Mouse (Mus musculus) CD4-positive, CD25-positive, alpha-beta regulatory T cell, adult 4 months (primary cell): ENCODE data around the gene Hmox2. TPM values are rescaled to one million over a fixed set of nuclear protein-coding genes. Genes with fewer than 3 reads are reported as not detected.
"Not testable (repeated sequence)": the region's sequence is repeated elsewhere in the genome, so short reads cannot be mapped to it uniquely, and the experiment has no call there.

ENCODE experiments used
- ATAC-seq: one replicate; pipeline ENCODE4 v1.8.0; 2017
- polyA plus RNA-seq, 2 experiments: library from polyadenylated mRNA; unstranded; fragments of 100-300 nt; shearing (Covaris generic); gene quantifications; one replicate each; pipeline ENCODE4 v1.2.1; 2017

Gene Hmox2
- polyA plus RNA-seq = 100 to 1,000 TPM; 114 to 119 TPM

GRCm38 (mm10) chr16:4725780-4726527 is at the start of gene Hmox2:
Hmox2 (plus strand) TSS chr16:4726361.
- peak; percentile 91 for ATAC-seq

GRCm38 (mm10) chr16:4676836-4677235 is 49.3 kb upstream of the Hmox2 start:
- ATAC-seq = no peak

- no peak for ATAC-seq
Measured at GRCm38 (mm10) chr16:4678080-4678479, 48.1 kb upstream of the Hmox2 start.

- ATAC-seq = peak; percentile 78
Measured at GRCm38 (mm10) chr16:4679121-4680018, 46.8 kb upstream of the Hmox2 start, which contains the start of gene Coro7. Coro7 (minus strand) TSS chr16:4679777.

GRCm38 (mm10) chr16:4680922-4681455 is 45.2 kb upstream of the Hmox2 start:
- not testable (repeated sequence) for ATAC-seq

- no peak for ATAC-seq
Measured at GRCm38 (mm10) chr16:4682628-4683179, 43.5 kb upstream of the Hmox2 start.

GRCm38 (mm10) chr16:4683193-4683580 is 43.0 kb upstream of the Hmox2 start:
- ATAC-seq = no peak

- peak; percentile 77 for ATAC-seq
Measured at GRCm38 (mm10) chr16:4683581-4684456, 42.3 kb upstream of the Hmox2 start.

- no peak for ATAC-seq
Measured at GRCm38 (mm10) chr16:4684457-4684791, 41.7 kb upstream of the Hmox2 start.

GRCm38 (mm10) chr16:4689371-4689770 is 36.8 kb upstream of the Hmox2 start:
- not testable (repeated sequence) for ATAC-seq

GRCm38 (mm10) chr16:4701211-4701610 is 24.9 kb upstream of the Hmox2 start:
- ATAC-seq = no peak

- no peak for ATAC-seq
Measured at GRCm38 (mm10) chr16:4702646-4703045, 23.5 kb upstream of the Hmox2 start.

GRCm38 (mm10) chr16:4705541-4705940 is 20.6 kb upstream of the Hmox2 start:
- ATAC-seq = no peak

- no peak for ATAC-seq
Measured at GRCm38 (mm10) chr16:4711173-4711572, 15.0 kb upstream of the Hmox2 start.

GRCm38 (mm10) chr16:4713861-4714710 is 12.1 kb upstream of the Hmox2 start:
- no peak for ATAC-seq

- no peak for ATAC-seq
Measured at GRCm38 (mm10) chr16:4717866-4718265, 8.3 kb upstream of the Hmox2 start.

- ATAC-seq = peak; percentile 68
Measured at GRCm38 (mm10) chr16:4718753-4719518, 7.2 kb upstream of the Hmox2 start, which contains the start of gene Nmral1. Nmral1 (minus strand) TSS chr16:4719356.

- ATAC-seq = no peak
Measured at GRCm38 (mm10) chr16:4722128-4722914, 3.8 kb upstream of the Hmox2 start.

GRCm38 (mm10) chr16:4722915-4723209 is 3.3 kb upstream of the Hmox2 start:
- ATAC-seq = no peak

GRCm38 (mm10) chr16:4725266-4725665 is 895 bp upstream of the Hmox2 start:
- no peak for ATAC-seq
